Mouse (Mus musculus): Measurements from ENCODE around the gene Zmynd8. TPM values are rescaled to one million over a fixed set of nuclear protein-coding genes. Genes with fewer than 3 reads are reported as not detected.
A peak's percentile ranks its signal among the peaks of the same experiment; 100 is the strongest.

Zmynd8 gene
- 30.3 and 37.3 TPM in 2 replicates for total RNA-seq (2012; rRNA removed)
- polyA plus RNA-seq (2012; ENCODE audit: insufficient read depth in 1 of 2, insufficient read length in 2 of 2, low read depth in 1 of 2, low replicate concordance in 2 of 2, missing spikeins in 1 of 2), result 10 to 100 TPM; 41.6 to 89.2 TPM

GRCm38 (mm10) chr2:165898202-165899194 is at the start of gene Zmynd8:
TSS of gene Zmynd8 (minus strand) at chr2:165899016.
- H3K9ac ChIP-seq (ENCODE audit: control insufficient read depth, low read depth, low read length, poor library complexity, severe bottlenecking), result peak within 1 kb of the TSS; percentile 71
- H3K4me1 ChIP-seq (ENCODE audit: control insufficient read depth in 1 of 2, insufficient read depth in 2 of 2, low read length in 2 of 2), result peaks cover 4 to 15% of the 10 kb centered on the region in 2 experiments
- TF ChIP-seq HCFC1 (IDR thresholded peaks at IDR 0.05; ENCODE audit: low read depth, low read length) (peak; percentile 53; the same call in 1 of the 2 replicates), CHD2 (IDR thresholded peaks at IDR 0.05; ENCODE audit: low read length) (peak; percentile 10; the same call in 1 of the 2 replicates), MXI1 (IDR thresholded peaks at IDR 0.05; ENCODE audit: low read depth, low read length) (peak; percentile 73), TCF12 (IDR thresholded peaks at IDR 0.05; ENCODE audit: low read depth, low read length) (0 out of 2 replicates have a peak, but pooled peaks have one; percentile 37), NRF1 (IDR thresholded peaks at IDR 0.05; ENCODE audit: insufficient read depth, low read depth, low read length, poor library complexity, severe bottlenecking) (peak; percentile 64), ZC3H11A (IDR thresholded peaks at IDR 0.05; ENCODE audit: low read depth, low read length) (no peak), UBTF (IDR thresholded peaks at IDR 0.05; ENCODE audit: borderline replicate concordance, insufficient read depth, low read depth, low read length) (no peak), CTCF (IDR thresholded peaks at IDR 0.05 in 2 of 3, conservative IDR thresholded peaks at IDR 0.05 in 1 of 3; ENCODE audit: control insufficient read depth in 1 of 3, insufficient read depth in 1 of 3, low read depth in 2 of 3, low read length in 3 of 3, poor library complexity in 1 of 3, severe bottlenecking in 1 of 3) (no peak), SIN3A (IDR thresholded peaks at IDR 0.05; ENCODE audit: low read length) (no peak), ZMIZ1 (IDR thresholded peaks at IDR 0.05; ENCODE audit: low read depth, low read length) (no peak), MAZ (IDR thresholded peaks at IDR 0.05; ENCODE audit: low read depth, low read length) (no peak), EP300 (IDR thresholded peaks at IDR 0.05; ENCODE audit: low read depth in 1 of 2, low read length in 2 of 2) (0 out of 4 replicates have a peak, but pooled peaks of 1 of the 2 experiments have one; percentile 2), MAX (IDR thresholded peaks at IDR 0.05; ENCODE audit: low read length) (peak; percentile 38; the same call in 1 of the 2 replicates), USF1 (IDR thresholded peaks at IDR 0.05; ENCODE audit: low read depth, low read length) (peak; percentile 65), TBP (IDR thresholded peaks at IDR 0.05; ENCODE audit: low read depth, low read length) (no peak), RCOR1 (IDR thresholded peaks at IDR 0.05; ENCODE audit: low read depth, low read length) (no peak), POLR2A (IDR thresholded peaks at IDR 0.05; ENCODE audit: control insufficient read depth in 1 of 2, insufficient read depth in 1 of 2, low read depth in 1 of 2, low read length in 2 of 2, poor library complexity in 1 of 2) (peak; percentile 71 to 74), BHLHE40 (IDR thresholded peaks at IDR 0.05; ENCODE audit: borderline replicate concordance, low read depth, low read length) (peak; percentile 84; the same call in 1 of the 2 replicates)
- H3K79me2 ChIP-seq (ENCODE audit: control insufficient read depth, insufficient read depth, low read length, poor library complexity), result peaks cover 40% of the 10 kb centered on the region
- peak within 1 kb of the TSS; percentile 72 to 94 for H3K4me3 ChIP-seq (ENCODE audit: control insufficient read depth in 1 of 2, insufficient read depth in 1 of 2, low read depth in 2 of 2, low read length in 2 of 2)
- DNase-seq (ENCODE audit: low read depth, low spot score), result peak; percentile 92
- no peaks in the 10 kb centered on the region for H3K9me3 ChIP-seq (replicated peaks; ENCODE audit: insufficient read depth, low read length)
- H3K36me3 ChIP-seq (ENCODE audit: control insufficient read depth in 1 of 2, insufficient read depth in 2 of 2, low read length in 2 of 2), result peaks cover 0 to 9% of the 10 kb centered on the region in 2 experiments; a peak in 2 of 4 replicates
- peak within 1 kb of the TSS; percentile 79 for H3K27ac ChIP-seq (ENCODE audit: control insufficient read depth, low read depth, low read length)
- no peaks in the 10 kb centered on the region for H3K27me3 ChIP-seq (ENCODE audit: control insufficient read depth in 1 of 2, insufficient read depth in 2 of 2, low read length in 2 of 2)

Measured in MEL (cell line).